Mouse (Mus musculus): ENCODE results near the gene S1pr3. TPM values are rescaled to one million over a fixed set of nuclear protein-coding genes. Genes with fewer than 3 reads are reported as not detected.

The S1pr3 gene
- polyA plus RNA-seq (2012; rRNA removed) (74.0 and 96.9 TPM in 2 replicates), polyA plus RNA-seq (2014; fragmentation: Nextera tagmentation; extraction: Ambion mirVana) (113 and 135 TPM in 2 replicates)

GRCm38 (mm10) chr13:51408519-51409001 is at the start of gene S1pr3:
Gene S1pr3 (plus strand): TSS chr13:51408639.
- Histone ChIP-seq H3K9ac (ENCODE audit: low read depth, low read length, severe bottlenecking) (peak within 1 kb of the TSS; percentile 78), H3K27me3 (ENCODE audit: control insufficient read depth, insufficient read depth, low read length) (no peaks in the 10 kb centered on the region), H3K4me1 (ENCODE audit: control insufficient read depth, insufficient read depth, low read length) (peaks cover 39% of the 10 kb centered on the region), H3K4me3 (replicated peaks; ENCODE audit: low read length) (peak within 1 kb of the TSS; percentile 65), H3K27ac (replicated peaks; ENCODE audit: low read depth, low read length) (peak within 1 kb of the TSS; percentile 86), H3K36me3 (ENCODE audit: control insufficient read depth, insufficient read depth, low read length) (no peaks in the 10 kb centered on the region), H3K4me2 (replicated peaks; ENCODE audit: low read depth, low read length, severe bottlenecking) (peak within 1 kb of the TSS; percentile 65), H3K9me3 (ENCODE audit: control insufficient read depth, low read length) (no peaks in the 10 kb centered on the region)
- ATAC-seq (ENCODE audit: low FRiP score, low read depth) (peak; percentile 88), DNase-seq (ENCODE audit: low spot score) (peak; percentile 83)
- 0% methylated on average over 33 of the region's 33 CpGs for WGBS
- peak; percentile 37; the same call in 1 of the 2 replicates for TF ChIP-seq POLR2A (IDR thresholded peaks at IDR 0.05; ENCODE audit: borderline replicate concordance, extremely low read depth, insufficient read depth, insufficient read length)

- no peak overlapping the region for H3K27ac ChIP-seq (replicated peaks; ENCODE audit: low read depth, low read length)
- no peaks in the 10 kb centered on the region for H3K9me3 ChIP-seq (ENCODE audit: control insufficient read depth, low read length)
- 0 out of 2 replicates have a peak, but pooled peaks cover 4% of the 10 kb centered on the region for H3K4me1 ChIP-seq (ENCODE audit: control insufficient read depth, insufficient read depth, low read length)
- TF ChIP-seq POLR2A (IDR thresholded peaks at IDR 0.05; ENCODE audit: borderline replicate concordance, extremely low read depth, insufficient read depth, insufficient read length) = no peak
- no peaks in the 10 kb centered on the region for H3K36me3 ChIP-seq (ENCODE audit: control insufficient read depth, insufficient read depth, low read length)
- H3K27me3 ChIP-seq (ENCODE audit: control insufficient read depth, insufficient read depth, low read length) = no peaks in the 10 kb centered on the region
- H3K4me3 ChIP-seq (replicated peaks; ENCODE audit: low read length) = no peak overlapping the region
- H3K9ac ChIP-seq (ENCODE audit: low read depth, low read length, severe bottlenecking) = no peak overlapping the region
- DNase-seq (ENCODE audit: low spot score) = no peak
- no peak for ATAC-seq (ENCODE audit: low FRiP score, low read depth)
- WGBS = 64% methylated on average over 8 of the region's 8 CpGs
- H3K4me2 ChIP-seq (replicated peaks; ENCODE audit: low read depth, low read length, severe bottlenecking) = no peak overlapping the region
Observed at GRCm38 (mm10) chr13:51360441-51360962, 47.9 kb upstream of the S1pr3 start.

- WGBS = 81% methylated on average over 7 of the region's 7 CpGs
- Histone ChIP-seq H3K4me3 (replicated peaks; ENCODE audit: low read length) (no peak overlapping the region), H3K27me3 (ENCODE audit: control insufficient read depth, insufficient read depth, low read length) (no peaks in the 10 kb centered on the region), H3K9me3 (ENCODE audit: control insufficient read depth, low read length) (no peaks in the 10 kb centered on the region), H3K4me2 (replicated peaks; ENCODE audit: low read depth, low read length, severe bottlenecking) (no peak overlapping the region), H3K4me1 (ENCODE audit: control insufficient read depth, insufficient read depth, low read length) (no peaks in the 10 kb centered on the region), H3K9ac (ENCODE audit: low read depth, low read length, severe bottlenecking) (no peak overlapping the region), H3K27ac (replicated peaks; ENCODE audit: low read depth, low read length) (no peak overlapping the region), H3K36me3 (ENCODE audit: control insufficient read depth, insufficient read depth, low read length) (no peaks in the 10 kb centered on the region)
- DNase-seq (ENCODE audit: low spot score) (no peak), ATAC-seq (ENCODE audit: low FRiP score, low read depth) (no peak)
- TF ChIP-seq POLR2A (IDR thresholded peaks at IDR 0.05; ENCODE audit: borderline replicate concordance, extremely low read depth, insufficient read depth, insufficient read length) = no peak
Observed at GRCm38 (mm10) chr13:51363390-51363789, 45.0 kb upstream of the S1pr3 start.

GRCm38 (mm10) chr13:51363985-51364384 is 44.5 kb upstream of the S1pr3 start:
- ATAC-seq (ENCODE audit: low FRiP score, low read depth) = no peak

GRCm38 (mm10) chr13:51365191-51365590 is 43.2 kb upstream of the S1pr3 start:
- 84% methylated on average over 6 of the region's 6 CpGs for WGBS
- Histone ChIP-seq H3K4me2 (replicated peaks; ENCODE audit: low read depth, low read length, severe bottlenecking) (no peak overlapping the region), H3K9ac (ENCODE audit: low read depth, low read length, severe bottlenecking) (no peak overlapping the region), H3K36me3 (ENCODE audit: control insufficient read depth, insufficient read depth, low read length) (no peaks in the 10 kb centered on the region), H3K9me3 (ENCODE audit: control insufficient read depth, low read length) (no peaks in the 10 kb centered on the region), H3K4me3 (replicated peaks; ENCODE audit: low read length) (no peak overlapping the region), H3K27me3 (ENCODE audit: control insufficient read depth, insufficient read depth, low read length) (no peaks in the 10 kb centered on the region), H3K27ac (replicated peaks; ENCODE audit: low read depth, low read length) (no peak overlapping the region), H3K4me1 (ENCODE audit: control insufficient read depth, insufficient read depth, low read length) (no peaks in the 10 kb centered on the region)
- DNase-seq (ENCODE audit: low spot score) = no peak
- no peak for ATAC-seq (ENCODE audit: low FRiP score, low read depth)
- TF ChIP-seq POLR2A (IDR thresholded peaks at IDR 0.05; ENCODE audit: borderline replicate concordance, extremely low read depth, insufficient read depth, insufficient read length) = no peak

More at GRCm38 (mm10) chr13:51363985-51364384, 44.5 kb upstream of the S1pr3 start:
- no peak overlapping the region for H3K4me2 ChIP-seq (replicated peaks; ENCODE audit: low read depth, low read length, severe bottlenecking)
- H3K4me1 ChIP-seq (ENCODE audit: control insufficient read depth, insufficient read depth, low read length) = no peaks in the 10 kb centered on the region
- no peak for DNase-seq (ENCODE audit: low spot score)
- H3K4me3 ChIP-seq (replicated peaks; ENCODE audit: low read length) = no peak overlapping the region
- H3K9ac ChIP-seq (ENCODE audit: low read depth, low read length, severe bottlenecking) = no peak overlapping the region
- H3K27ac ChIP-seq (replicated peaks; ENCODE audit: low read depth, low read length) = no peak overlapping the region
- no peak for TF ChIP-seq POLR2A (IDR thresholded peaks at IDR 0.05; ENCODE audit: borderline replicate concordance, extremely low read depth, insufficient read depth, insufficient read length)
- H3K27me3 ChIP-seq (ENCODE audit: control insufficient read depth, insufficient read depth, low read length) = no peaks in the 10 kb centered on the region
- no peaks in the 10 kb centered on the region for H3K9me3 ChIP-seq (ENCODE audit: control insufficient read depth, low read length)
- WGBS = 83% methylated on average over 5 of the region's 5 CpGs
- no peaks in the 10 kb centered on the region for H3K36me3 ChIP-seq (ENCODE audit: control insufficient read depth, insufficient read depth, low read length)

All from limb, embryonic 14.5 days (tissue).